Mouse (Mus musculus) bone marrow, adult 2 months (tissue): ENCODE data around the gene Raet1e. TPM values are rescaled to one million over a fixed set of nuclear protein-coding genes. Genes with fewer than 3 reads are reported as not detected.

Source experiments
- H3K27ac ChIP-seq: fragments of 200-500 bp; 2 replicates; pipeline ENCODE4 v1.5.1; 2012; ENCODE audit warnings: low read depth, mild to moderate bottlenecking, control low read depth, inconsistent platforms, low read length; ENCODE audit not compliant: control insufficient read depth, poor library complexity, insufficient read depth
- H3K4me1 ChIP-seq: fragments of 200-500 bp; 2 replicates; pipeline ENCODE4 v1.6.1; 2011; ENCODE audit warnings: low read length; ENCODE audit not compliant: control insufficient read depth, insufficient read depth
- H3K4me3 ChIP-seq: fragments of 200-500 bp; replicated peaks from 2 replicates; pipeline ENCODE3; 2011; ENCODE audit warnings: mild to moderate bottlenecking, low read depth, low read length, control low read depth; ENCODE audit not compliant: control insufficient read depth
- CTCF ChIP-seq: fragments of 200-500 bp; IDR thresholded peaks from 2 replicates; pipeline ENCODE4 v1.5.1; 2011; ENCODE audit warnings: low read length, control low read depth; ENCODE audit not compliant: control insufficient read depth, insufficient read depth
- POLR2A ChIP-seq: fragments of 200-500 bp; IDR thresholded peaks from 2 replicates; pipeline ENCODE4 v1.6.1; 2011; ENCODE audit warnings: low read depth, mild to moderate bottlenecking, control low read depth, low read length, borderline replicate concordance; ENCODE audit not compliant: control insufficient read depth
- whole genome bisulfite sequencing: fragments of 180-500 bp; shearing (Covaris S2); methylation state at CpG from one replicate; pipeline ENCODE4 v1.1.7; 2018; 5-methylcytosine and 5-hydroxymethylcytosine counted together
- polyA plus RNA-seq: library from polyadenylated mRNA; stranded (reverse); fragments of >200 nt; gene quantifications from 2 replicates; pipeline ENCODE4 v1.2.4, GENCODE M21; 2011; ENCODE audit warnings: low replicate concordance; ENCODE audit not compliant: missing spikeins, insufficient read depth, insufficient read length

The Raet1e gene
- polyA plus RNA-seq, 1 experiment, result 1.6 TPM

GRCm38 (mm10) chr10:22297033-22297762, 138.8 kb downstream of the Raet1e start:
- 26% methylated on average over 5 of the region's 5 CpGs for WGBS
- TF ChIP-seq CTCF (no peak), POLR2A (no peak)
- no peak overlapping the region for H3K27ac ChIP-seq
- no peak overlapping the region for H3K4me3 ChIP-seq
- H3K4me1 ChIP-seq, result peaks cover 8% of the 10 kb centered on the region

GRCm38 (mm10) chr10:22297766-22298461, 139.5 kb downstream of the Raet1e start:
- Histone ChIP-seq H3K4me3 (no peak overlapping the region), H3K4me1 (peaks cover 8% of the 10 kb centered on the region), H3K27ac (peak overlapping the region; percentile 27)
- 66% methylated on average over 8 of the region's 8 CpGs for WGBS
- no peak for TF ChIP-seq POLR2A
- no peak for TF ChIP-seq CTCF

- Histone ChIP-seq H3K4me3 (no peak overlapping the region), H3K27ac (no peak overlapping the region), H3K4me1 (peaks cover 8% of the 10 kb centered on the region)
- WGBS, result 21% methylated on average over 2 of the region's 2 CpGs
- TF ChIP-seq POLR2A, result no peak
- no peak for TF ChIP-seq CTCF
Observed at GRCm38 (mm10) chr10:22299324-22299723, 141.0 kb downstream of the Raet1e start.

- H3K27ac ChIP-seq, result peak overlapping the region; percentile 90; the same call in 1 of the 2 replicates
- 39% methylated on average over 1 of the region's 1 CpGs for WGBS
- H3K4me1 ChIP-seq, result peaks cover 10% of the 10 kb centered on the region
- peak overlapping the region; percentile 83 for H3K4me3 ChIP-seq
- TF ChIP-seq POLR2A, result no peak
- TF ChIP-seq CTCF, result no peak
Observed at GRCm38 (mm10) chr10:22301641-22302040, 143.3 kb downstream of the Raet1e start.

- TF ChIP-seq POLR2A (no peak), CTCF (no peak)
- Histone ChIP-seq H3K4me1 (peaks cover 10% of the 10 kb centered on the region), H3K27ac (peak overlapping the region; percentile 90), H3K4me3 (peak overlapping the region; percentile 83)
- 4% methylated on average over 5 of the region's 5 CpGs for WGBS
Observed at GRCm38 (mm10) chr10:22302344-22303057, 144.1 kb downstream of the Raet1e start.

GRCm38 (mm10) chr10:22303736-22304135, 145.4 kb downstream of the Raet1e start:
- no peak overlapping the region for H3K4me3 ChIP-seq
- no peak for TF ChIP-seq CTCF
- TF ChIP-seq POLR2A, result no peak
- H3K27ac ChIP-seq, result no peak overlapping the region
- H3K4me1 ChIP-seq, result peaks cover 8% of the 10 kb centered on the region
- 73% methylated on average over 6 of the region's 6 CpGs for WGBS

GRCm38 (mm10) chr10:22305801-22306200, 147.4 kb downstream of the Raet1e start:
- H3K4me1 ChIP-seq, result peaks cover 4% of the 10 kb centered on the region
- H3K4me3 ChIP-seq, result no peak overlapping the region
- TF ChIP-seq POLR2A, result no peak
- no peak for TF ChIP-seq CTCF
- WGBS, result 68% methylated on average over 4 of the region's 4 CpGs
- H3K27ac ChIP-seq, result 0 out of 2 replicates have a peak overlapping the region, but pooled peaks have one; percentile 17

- WGBS, result 5% methylated on average over 4 of the region's 4 CpGs
- Histone ChIP-seq H3K27ac (peak overlapping the region; percentile 84), H3K4me1 (peaks cover 2% of the 10 kb centered on the region), H3K4me3 (peak overlapping the region; percentile 52)
- 0 out of 2 replicates have a peak, but pooled peaks have one; percentile 26 for TF ChIP-seq POLR2A
- no peak; the same call in 1 of the 2 replicates for TF ChIP-seq CTCF
Observed at GRCm38 (mm10) chr10:22306452-22306851, 148.1 kb downstream of the Raet1e start.
